Comparison of ENCODE assay signal across 8 mouse cellular contexts in genomic region chr11:58224313-58224712, GRCm38 (mm10).
A peak's percentile ranks its signal among the peaks of the same experiment; 100 is the strongest.
DNase-seq lines count a peak whose midpoint lies in the region.

No protein-coding gene starts in this region.

- DNase-seq in right cerebral cortex, postnatal 10 days (ENCODE audit: low spot score in 2 of 2), result peak; percentile 42 to 46
- DNase-seq in right cerebral cortex, postnatal 36 days (ENCODE audit: low spot score in 2 of 2), result no peak
- peak; percentile 70 for DNase-seq in kidney, adult 18-20 months
- peak; percentile 53 for DNase-seq in lung, postnatal 25 days (ENCODE audit: low spot score)
- DNase-seq in yolk sac, embryonic 10.5 days (ENCODE audit: low spot score), result peak; percentile 61
- DNase-seq in right cerebral cortex, postnatal 14 days, result no peak
- DNase-seq in right cerebral cortex, adult 18-20 months, result no peak
- no peak for DNase-seq in frontal cortex, postnatal 25 days (ENCODE audit: low spot score in 2 of 2)

Comparison
In these comparisons a context has a peak if more than half of its experiments do, and no peak if none do; other contexts are left out.
1. DNase-seq: peak in right cerebral cortex, postnatal 10 days (2 of 2), kidney, adult 18-20 months (single experiment), lung, postnatal 25 days (single experiment) and yolk sac, embryonic 10.5 days (single experiment); none in right cerebral cortex, postnatal 36 days (0 of 2), right cerebral cortex, postnatal 14 days (single experiment), right cerebral cortex, adult 18-20 months (single experiment) and frontal cortex, postnatal 25 days (0 of 2).